Mouse (Mus musculus) liver, adult 2 months (tissue): ENCODE measurements around the gene Olfr1028. TPM values are rescaled to one million over a fixed set of nuclear protein-coding genes. Genes with fewer than 3 reads are reported as not detected.

ENCODE experiments used
- DNase-seq: peaks from one replicate; pipeline ENCODE4 v3.0.0-alpha.2; 2011; ENCODE audit warnings: low read depth, low spot score; ENCODE audit errors: extremely low read depth
- H3K27ac ChIP-seq: fragments of 200-500 bp; replicated peaks from 2 replicates; pipeline ENCODE4 v1.5.1; 2012; ENCODE audit warnings: low read depth, mild to moderate bottlenecking, control low read depth, inconsistent platforms, low read length; ENCODE audit not compliant: insufficient read depth
- H3K27me3 ChIP-seq: fragments of 200-500 bp; 2 replicates; pipeline ENCODE4 v1.6.1; 2012; ENCODE audit warnings: mild to moderate bottlenecking, moderate library complexity, low read length, inconsistent platforms; ENCODE audit not compliant: control insufficient read depth, insufficient read depth
- H3K36me3 ChIP-seq: fragments of 200-500 bp; 2 replicates; pipeline ENCODE4 v1.6.1; 2012; ENCODE audit warnings: low read length, inconsistent platforms; ENCODE audit not compliant: control insufficient read depth, insufficient read depth
- H3K4me1 ChIP-seq: fragments of 200-500 bp; 2 replicates; pipeline ENCODE4 v1.6.1; 2011; ENCODE audit warnings: low read length; ENCODE audit not compliant: control insufficient read depth, insufficient read depth
- H3K4me3 ChIP-seq: fragments of 200-500 bp; 2 replicates; pipeline ENCODE4 v1.5.1; 2011; ENCODE audit warnings: low read depth, mild to moderate bottlenecking, control low read depth, low read length, moderate library complexity; ENCODE audit not compliant: insufficient read depth
- H3K79me2 ChIP-seq: fragments of 200-500 bp; 2 replicates; pipeline ENCODE4 v1.6.1; 2012; ENCODE audit warnings: inconsistent platforms, mild to moderate bottlenecking, low read length, moderate library complexity; ENCODE audit not compliant: control insufficient read depth, insufficient read depth
- H3K9ac ChIP-seq: fragments of 200-500 bp; 2 replicates; pipeline ENCODE4 v1.6.1; 2012; ENCODE audit warnings: low read depth, mild to moderate bottlenecking, control low read depth, inconsistent platforms, low read length
- CTCF ChIP-seq: fragments of 200-500 bp; IDR thresholded peaks from 2 replicates; pipeline ENCODE4 v1.5.1; 2011; ENCODE audit warnings: low read depth, low read length, control low read depth
- POLR2A ChIP-seq: fragments of 200-500 bp; IDR thresholded peaks from 2 replicates; pipeline ENCODE4 v1.6.1; 2011; ENCODE audit warnings: low read length, control low read depth; ENCODE audit not compliant: insufficient read depth; ENCODE audit errors: extremely low read depth
- WGBS: fragments of 180-500 bp; shearing (Covaris S2); methylation state at CpG from one replicate; pipeline ENCODE4 v1.1.7; 2018; 5-methylcytosine and 5-hydroxymethylcytosine counted together
- polyA plus RNA-seq: library from polyadenylated mRNA; depleted of rRNA; stranded (reverse); fragments of >200 nt; gene quantifications from 2 replicates; pipeline ENCODE4 v1.2.3, GENCODE M21; 2012; rRNA removed
- total RNA-seq: library from RNA; depleted of rRNA; stranded (reverse); fragments of >200 nt; gene quantifications from 2 replicates; pipeline ENCODE4 v1.2.3, GENCODE M21; 2014; rRNA removed

The Olfr1028 gene
- total and polyA plus RNA-seq, 2 experiments: not detected

- Histone ChIP-seq H3K79me2 (no peaks in the 10 kb centered on the region), H3K27me3 (no peaks in the 10 kb centered on the region), H3K36me3 (no peaks in the 10 kb centered on the region), H3K4me3 (no peak within 1 kb of the TSS), H3K9ac (no peak within 1 kb of the TSS), H3K4me1 (no peaks in the 10 kb centered on the region; the same call in 1 of the 2 replicates), H3K27ac (no peak within 1 kb of the TSS)
- TF ChIP-seq POLR2A (no peak), CTCF (no peak)
- WGBS: 54% methylated on average over 1 of the region's 1 CpGs
- no peak for DNase-seq
These were observed 28.7 kb downstream of the Olfr1028 start, which contains the start of gene Olfr1030 for GRCm38 (mm10) chr2:85978976-85979375. Olfr1030 (plus strand) TSS chr2:85979276.

GRCm38 (mm10) chr2:85990004-85990403 lies 39.8 kb downstream of the Olfr1028 start, which contains the start of gene Olfr1031:
Olfr1031 (plus strand) TSS chr2:85990304.
- DNase-seq: no peak
- Histone ChIP-seq H3K27ac (no peak within 1 kb of the TSS), H3K79me2 (no peaks in the 10 kb centered on the region), H3K36me3 (no peaks in the 10 kb centered on the region), H3K4me3 (no peak within 1 kb of the TSS), H3K9ac (no peak within 1 kb of the TSS), H3K27me3 (no peaks in the 10 kb centered on the region), H3K4me1 (no peaks in the 10 kb centered on the region)
- TF ChIP-seq POLR2A (no peak), CTCF (no peak)
- 43% methylated on average over 3 of the region's 3 CpGs for WGBS

Other genes starting within 250 kb of the Olfr1028 start
- gene Olfr1009, start 235.0 kb upstream of the Olfr1028 start, total RNA-seq: not detected in 2 replicates
- gene Olfr1009, start 235.0 kb upstream of the Olfr1028 start, polyA plus RNA-seq: not detected in 2 replicates
- not detected in 2 replicates for gene Olfr1012, start 187.7 kb upstream of the Olfr1028 start, total RNA-seq
- gene Olfr1012, start 187.7 kb upstream of the Olfr1028 start, polyA plus RNA-seq: not detected in 2 replicates
- not detected in 2 replicates for gene Olfr1013, start 183.3 kb upstream of the Olfr1028 start, total RNA-seq
- gene Olfr1013, start 183.3 kb upstream of the Olfr1028 start, polyA plus RNA-seq: not detected in 2 replicates
- not detected in 2 replicates for gene Olfr1014, start 177.7 kb upstream of the Olfr1028 start, total RNA-seq
- gene Olfr1014, start 177.7 kb upstream of the Olfr1028 start, polyA plus RNA-seq: not detected in 2 replicates
- not detected in 2 replicates for gene Olfr1015, start 168.4 kb upstream of the Olfr1028 start, total RNA-seq
- gene Olfr1015, start 168.4 kb upstream of the Olfr1028 start, polyA plus RNA-seq: not detected in 2 replicates
- not detected in 2 replicates for gene Olfr1016, start 147.9 kb upstream of the Olfr1028 start, total RNA-seq
- gene Olfr1016, start 147.9 kb upstream of the Olfr1028 start, polyA plus RNA-seq: not detected in 2 replicates
- gene Olfr1018, start 132.0 kb upstream of the Olfr1028 start, total RNA-seq: not detected in 2 replicates
- not detected in 2 replicates for gene Olfr1018, start 132.0 kb upstream of the Olfr1028 start, polyA plus RNA-seq
- not detected in 2 replicates for gene Olfr1019, start 105.0 kb upstream of the Olfr1028 start, total RNA-seq
- gene Olfr1019, start 105.0 kb upstream of the Olfr1028 start, polyA plus RNA-seq: not detected in 2 replicates
- not detected in 2 replicates for gene Olfr1020, start 103.4 kb upstream of the Olfr1028 start, total RNA-seq
- gene Olfr1020, start 103.4 kb upstream of the Olfr1028 start, polyA plus RNA-seq: not detected in 2 replicates
- not detected in 2 replicates for gene Olfr1022, start 81.8 kb upstream of the Olfr1028 start, total RNA-seq
- not detected in 2 replicates for gene Olfr1022, start 81.8 kb upstream of the Olfr1028 start, polyA plus RNA-seq
- not detected in 2 replicates for gene Olfr1023, start 64.8 kb upstream of the Olfr1028 start, total RNA-seq
- not detected in 2 replicates for gene Olfr1023, start 64.8 kb upstream of the Olfr1028 start, polyA plus RNA-seq
- not detected in 2 replicates for gene Olfr1024, start 45.4 kb upstream of the Olfr1028 start, total RNA-seq
- gene Olfr1024, start 45.4 kb upstream of the Olfr1028 start, polyA plus RNA-seq: not detected in 2 replicates
- gene Olfr1025-ps1, start 35.2 kb upstream of the Olfr1028 start, total RNA-seq: not detected in 2 replicates
- not detected in 2 replicates for gene Olfr1025-ps1, start 35.2 kb upstream of the Olfr1028 start, polyA plus RNA-seq
- gene Olfr1026, start 28.9 kb upstream of the Olfr1028 start, total RNA-seq: not detected in 2 replicates
- gene Olfr1026, start 28.9 kb upstream of the Olfr1028 start, polyA plus RNA-seq: not detected in 2 replicates
- 0.09 and 0.13 TPM in 2 replicates for gene Olfr1029, start 23.5 kb downstream of the Olfr1028 start, total RNA-seq
- 0.04 TPM in 1 of 2 replicates, not detected in the other for gene Olfr1029, start 23.5 kb downstream of the Olfr1028 start, polyA plus RNA-seq
- under 0.01 TPM in 1 of 2 replicates, not detected in the other for gene Olfr1030, start 28.8 kb downstream of the Olfr1028 start, total RNA-seq
- gene Olfr1030, start 28.8 kb downstream of the Olfr1028 start, polyA plus RNA-seq: 0.02 TPM in 1 of 2 replicates, not detected in the other
- gene Olfr1031, start 39.9 kb downstream of the Olfr1028 start, total RNA-seq: not detected in 2 replicates
- not detected in 2 replicates for gene Olfr1031, start 39.9 kb downstream of the Olfr1028 start, polyA plus RNA-seq
- gene Olfr1032, start 55.1 kb downstream of the Olfr1028 start, total RNA-seq: not detected in 2 replicates
- not detected in 2 replicates for gene Olfr1032, start 55.1 kb downstream of the Olfr1028 start, polyA plus RNA-seq
- 8.7 and 10.7 TPM in 2 replicates for gene Olfr1033, start 70.2 kb downstream of the Olfr1028 start, total RNA-seq
- 1.7 TPM in 2 replicates for gene Olfr1033, start 70.2 kb downstream of the Olfr1028 start, polyA plus RNA-seq
- gene Olfr1034, start 95.4 kb downstream of the Olfr1028 start, total RNA-seq: 2.4 and 2.6 TPM in 2 replicates
- gene Olfr1034, start 95.4 kb downstream of the Olfr1028 start, polyA plus RNA-seq: 0.90 and 0.93 TPM in 2 replicates
- not detected in 2 replicates for gene Olfr1036, start 123.6 kb downstream of the Olfr1028 start, total RNA-seq
- gene Olfr1036, start 123.6 kb downstream of the Olfr1028 start, polyA plus RNA-seq: not detected in 2 replicates
- not detected in 2 replicates for gene Olfr1037, start 136.9 kb downstream of the Olfr1028 start, total RNA-seq
- not detected in 2 replicates for gene Olfr1037, start 136.9 kb downstream of the Olfr1028 start, polyA plus RNA-seq
- gene Olfr1039, start 185.5 kb downstream of the Olfr1028 start, total RNA-seq: not detected in 2 replicates
- not detected in 2 replicates for gene Olfr1039, start 185.5 kb downstream of the Olfr1028 start, polyA plus RNA-seq
- gene Olfr1040, start 196.3 kb downstream of the Olfr1028 start, total RNA-seq: not detected in 2 replicates
- gene Olfr1040, start 196.3 kb downstream of the Olfr1028 start, polyA plus RNA-seq: not detected in 2 replicates
- not detected in 2 replicates for gene Olfr1042, start 211.4 kb downstream of the Olfr1028 start, total RNA-seq
- not detected in 2 replicates for gene Olfr1042, start 211.4 kb downstream of the Olfr1028 start, polyA plus RNA-seq
- gene Olfr1043, start 217.1 kb downstream of the Olfr1028 start, total RNA-seq: not detected in 2 replicates
- gene Olfr1043, start 217.1 kb downstream of the Olfr1028 start, polyA plus RNA-seq: not detected in 2 replicates
- not detected in 2 replicates for gene Olfr1044, start 227.4 kb downstream of the Olfr1028 start, total RNA-seq
- not detected in 2 replicates for gene Olfr1044, start 227.4 kb downstream of the Olfr1028 start, polyA plus RNA-seq
- not detected in 2 replicates for gene Olfr52, start 235.2 kb downstream of the Olfr1028 start, total RNA-seq
- gene Olfr52, start 235.2 kb downstream of the Olfr1028 start, polyA plus RNA-seq: not detected in 2 replicates